Mouse (Mus musculus) small intestine, adult 2 months (tissue): ENCODE results near the gene Wfdc16. TPM values are rescaled to one million over a fixed set of nuclear protein-coding genes. Genes with fewer than 3 reads are reported as not detected.
"Not testable (repeated sequence)": the region's sequence is repeated elsewhere in the genome, so short reads cannot be mapped to it uniquely, and the experiment has no call there.

Experiments
- H3K27ac ChIP-seq: fragments of 200-500 bp; 2 replicates; pipeline ENCODE4 v1.5.1; 2012; ENCODE audit warnings: low read depth, low read length, control low read depth, inconsistent platforms; ENCODE audit not compliant: insufficient read depth
- H3K27me3 ChIP-seq: fragments of 200-500 bp; 2 replicates; pipeline ENCODE4 v1.6.1; 2012; ENCODE audit warnings: mild to moderate bottlenecking, moderate library complexity, low read length, inconsistent platforms; ENCODE audit not compliant: control insufficient read depth, insufficient read depth
- H3K36me3 ChIP-seq: fragments of 200-500 bp; 2 replicates; pipeline ENCODE4 v1.6.1; 2012; ENCODE audit warnings: mild to moderate bottlenecking, low read length, control low read depth, inconsistent platforms; ENCODE audit not compliant: control insufficient read depth, insufficient read depth
- H3K4me1 ChIP-seq: fragments of 200-500 bp; 2 replicates; pipeline ENCODE4 v1.6.1; 2012; ENCODE audit warnings: low read length, inconsistent platforms, mixed read lengths; ENCODE audit not compliant: control insufficient read depth, insufficient read depth, insufficient read length
- H3K4me3 ChIP-seq: fragments of 200-500 bp; 2 replicates; pipeline ENCODE4 v1.5.1; 2012; ENCODE audit warnings: low read depth, mild to moderate bottlenecking, control low read depth, inconsistent platforms, low read length, moderate library complexity
- CTCF ChIP-seq: fragments of 200-500 bp; IDR thresholded peaks from 2 replicates; pipeline ENCODE4 v1.5.1; 2012; ENCODE audit warnings: low read depth, mild to moderate bottlenecking, control low read depth, inconsistent platforms, low read length, moderate library complexity, mixed read lengths; ENCODE audit not compliant: insufficient replicate concordance, insufficient read length; ENCODE audit errors: extremely low read depth
- POLR2A ChIP-seq: fragments of 200-500 bp; IDR thresholded peaks from 2 replicates; pipeline ENCODE4 v1.6.1; 2012; ENCODE audit warnings: low read depth, mild to moderate bottlenecking, control low read depth, inconsistent platforms, low read length, moderate library complexity
- WGBS: fragments of 180-500 bp; shearing (Covaris S2); methylation state at CpG from one replicate; pipeline ENCODE4 v1.1.7; 2018; 5-methylcytosine and 5-hydroxymethylcytosine counted together
- polyA plus RNA-seq: library from polyadenylated mRNA; depleted of rRNA; stranded (reverse); fragments of >200 nt; gene quantifications from 2 replicates; pipeline ENCODE4 v1.2.3, GENCODE M21; 2012; rRNA removed

Wfdc16 gene
- polyA plus RNA-seq, 1 experiment, result not detected

GRCm38 (mm10) chr2:164593494-164593893 is 45.1 kb downstream of the Wfdc16 start, which contains the start of gene Eppin:
Gene Eppin, minus strand, starts transcription at chr2:164593594.
- Histone ChIP-seq H3K27me3 (no peaks in the 10 kb centered on the region), H3K36me3 (no peaks in the 10 kb centered on the region), H3K4me1 (no peaks in the 10 kb centered on the region), H3K4me3 (no peak within 1 kb of the TSS), H3K27ac (no peak within 1 kb of the TSS)
- no peak for TF ChIP-seq CTCF
- TF ChIP-seq POLR2A, result no peak
- 68% methylated on average over 4 of the region's 4 CpGs for WGBS

GRCm38 (mm10) chr2:164592014-164592413 is 46.6 kb downstream of the Wfdc16 start:
- Histone ChIP-seq H3K4me3 (no peak overlapping the region), H3K4me1 (no peaks in the 10 kb centered on the region), H3K27ac (no peak overlapping the region), H3K27me3 (no peaks in the 10 kb centered on the region), H3K36me3 (no peaks in the 10 kb centered on the region)
- WGBS, result 3% methylated on average over 4 of the region's 4 CpGs
- no peak for TF ChIP-seq POLR2A
- peak; percentile 50; the same call in 1 of the 2 replicates for TF ChIP-seq CTCF

GRCm38 (mm10) chr2:164585025-164585725 is 53.4 kb downstream of the Wfdc16 start, which contains the start of gene Wfdc6a:
Gene Wfdc6a, minus strand, starts transcription at chr2:164585447.
- not testable (repeated sequence) for H3K4me3 ChIP-seq, H3K27ac ChIP-seq, H3K27me3 ChIP-seq, H3K4me1 ChIP-seq, H3K36me3 ChIP-seq
- WGBS, result 63% methylated on average over 13 of the region's 13 CpGs

Other genes with a start within 250 kb of the Wfdc16 start
- gene Slpi, start 249.7 kb downstream of the Wfdc16 start, polyA plus RNA-seq, result 16.0 and 22.3 TPM in 2 replicates
- 0.19 and 127 TPM in 2 replicates for gene Rbpjl, start 235.7 kb downstream of the Wfdc16 start, polyA plus RNA-seq
- 0.49 and 2.7 TPM in 2 replicates for gene Matn4, start 233.6 kb downstream of the Wfdc16 start, polyA plus RNA-seq
- 21.3 and 52.2 TPM in 2 replicates for gene Sdc4, start 194.9 kb downstream of the Wfdc16 start, polyA plus RNA-seq
- 187 and 276 TPM in 2 replicates for gene Sys1, start 181.8 kb downstream of the Wfdc16 start, polyA plus RNA-seq
- 35.0 and 79.8 TPM in 2 replicates for gene Gm20458, start 177.8 kb downstream of the Wfdc16 start, polyA plus RNA-seq
- not detected in 2 replicates for gene Trp53tg5, start 165.1 kb downstream of the Wfdc16 start, polyA plus RNA-seq
- gene Dbndd2, start 152.7 kb downstream of the Wfdc16 start, polyA plus RNA-seq, result 38.4 and 61.6 TPM in 2 replicates
- gene Pigt, start 141.3 kb downstream of the Wfdc16 start, polyA plus RNA-seq, result 117 and 171 TPM in 2 replicates
- 3.2 and 40.1 TPM in 2 replicates for gene Wfdc2, start 76.4 kb downstream of the Wfdc16 start, polyA plus RNA-seq
- not detected in 2 replicates for gene Spint3, start 65.3 kb downstream of the Wfdc16 start, polyA plus RNA-seq
- gene Wfdc6a, start 53.3 kb downstream of the Wfdc16 start, polyA plus RNA-seq, result not detected in 2 replicates
- not detected in 2 replicates for gene Eppin, start 45.2 kb downstream of the Wfdc16 start, polyA plus RNA-seq
- gene Wfdc6b, start 25.3 kb downstream of the Wfdc16 start, polyA plus RNA-seq, result not detected in 2 replicates
- gene Wfdc8, start 25.2 kb downstream of the Wfdc16 start, polyA plus RNA-seq, result 0.05 TPM in 1 of 2 replicates, not detected in the other
- 1.8 TPM in 1 of 2 replicates, not detected in the other for gene Wfdc10, start 17.2 kb upstream of the Wfdc16 start, polyA plus RNA-seq
- gene Wfdc9, start 17.8 kb upstream of the Wfdc16 start, polyA plus RNA-seq, result not detected in 2 replicates
- not detected in 2 replicates for gene Wfdc11, start 35.3 kb upstream of the Wfdc16 start, polyA plus RNA-seq
- not detected in 2 replicates for gene Wfdc13, start 46.3 kb upstream of the Wfdc16 start, polyA plus RNA-seq
- gene Spint4, start 59.7 kb upstream of the Wfdc16 start, polyA plus RNA-seq, result not detected in 2 replicates
- not detected in 2 replicates for gene Spint5, start 76.5 kb upstream of the Wfdc16 start, polyA plus RNA-seq
- gene Wfdc3, start 107.1 kb upstream of the Wfdc16 start, polyA plus RNA-seq, result 0.06 and 0.75 TPM in 2 replicates
- 20.9 and 37.8 TPM in 2 replicates for gene Dnttip1, start 107.2 kb upstream of the Wfdc16 start, polyA plus RNA-seq
- 39.1 and 91.2 TPM in 2 replicates for gene Ube2c, start 131.1 kb upstream of the Wfdc16 start, polyA plus RNA-seq
- not detected in 2 replicates for gene Tnnc2, start 141.2 kb upstream of the Wfdc16 start, polyA plus RNA-seq
- 9.7 and 19.2 TPM in 2 replicates for gene Snx21, start 147.0 kb upstream of the Wfdc16 start, polyA plus RNA-seq
- gene Acot8, start 166.1 kb upstream of the Wfdc16 start, polyA plus RNA-seq, result 76.9 and 102 TPM in 2 replicates
- gene Zswim3, start 166.3 kb upstream of the Wfdc16 start, polyA plus RNA-seq, result 1.7 and 2.6 TPM in 2 replicates
- 4.8 and 8.1 TPM in 2 replicates for gene Zswim1, start 183.9 kb upstream of the Wfdc16 start, polyA plus RNA-seq
- not detected in 2 replicates for gene Spata25, start 189.7 kb upstream of the Wfdc16 start, polyA plus RNA-seq
- gene Ctsa, start 194.1 kb upstream of the Wfdc16 start, polyA plus RNA-seq, result 156 and 235 TPM in 2 replicates
- gene Neurl2, start 194.7 kb upstream of the Wfdc16 start, polyA plus RNA-seq, result 1.7 and 3.1 TPM in 2 replicates
- 20.9 and 34.2 TPM in 2 replicates for gene Pltp, start 218.9 kb upstream of the Wfdc16 start, polyA plus RNA-seq
- 22.8 and 30.3 TPM in 2 replicates for gene Pcif1, start 240.5 kb upstream of the Wfdc16 start, polyA plus RNA-seq